10 mouse cellular contexts compared by ENCODE assay signal in genomic region chr17:7204771-7205406, GRCm38 (mm10). TPM values are rescaled to one million over a fixed set of nuclear protein-coding genes. Genes with fewer than 3 reads are reported as not detected.
DNase-seq lines count a peak whose midpoint lies in the region; ATAC-seq and TF ChIP-seq lines count a peak whose summit lies in the region.
"Had no signal": no experiment of that assay in that cellular context is flagged by ENCODE, and none has a peak within 500 bp of the region (broad histone marks: within the 10 kb centered on the region; RNA-seq: fewer than 3 reads in every experiment).

No protein-coding gene starts in this region.

- no peak overlapping the region for H3K4me3 ChIP-seq in gastrocnemius, adult 2 months
- no peak overlapping the region for H3K4me3 ChIP-seq in forebrain, embryonic 16.5 days (replicated peaks; ENCODE audit: low read length)
- H3K4me3 ChIP-seq in midbrain, embryonic 12.5 days = no peak overlapping the region

- no peaks in the 10 kb centered on the region for H3K9me3 ChIP-seq in forebrain, embryonic 16.5 days (ENCODE audit: control insufficient read depth, low read length)
- no peaks in the 10 kb centered on the region for H3K9me3 ChIP-seq in midbrain, embryonic 12.5 days

- intact Hi-C loops in gastrocnemius, adult 2 months (cut with DNase I) = no loop called here
- intact Hi-C loops in gastrocnemius, postnatal 36 days (cut with DNase I) = no loop called here

- H3K9ac ChIP-seq in forebrain, embryonic 16.5 days (replicated peaks; ENCODE audit: low read depth, low read length) = no peak overlapping the region
- no peak overlapping the region for H3K9ac ChIP-seq in midbrain, embryonic 12.5 days (replicated peaks)
- H3K9ac ChIP-seq: liver, embryonic 14.5 days had no signal

- DNase-seq in gastrocnemius, adult 2 months = peak; percentile 69
- no peak for DNase-seq in gastrocnemius, postnatal 36 days
- peak; percentile 36 for DNase-seq in ZHBTc4 (ENCODE audit: low read depth, low spot score)
- DNase-seq in spleen, adult 12 weeks (ENCODE audit: low spot score) = no peak
- DNase-seq in frontal cortex, postnatal 25 days (ENCODE audit: low spot score in 2 of 2) = no peak
- DNase-seq in thymus, adult 18-20 months = no peak
- DNase-seq: adrenal gland, adult 2 months had no signal

- TF ChIP-seq CTCF in gastrocnemius, adult 2 months (IDR thresholded peaks at IDR 0.05) = no peak

- no peaks in the 10 kb centered on the region for H3K27me3 ChIP-seq in forebrain, embryonic 16.5 days (replicated peaks; ENCODE audit: control insufficient read depth, insufficient read depth, low read length)
- H3K27me3 ChIP-seq in midbrain, embryonic 12.5 days = no peaks in the 10 kb centered on the region

- no peaks in the 10 kb centered on the region for H3K36me3 ChIP-seq in forebrain, embryonic 16.5 days (ENCODE audit: control insufficient read depth, insufficient read depth)
- H3K36me3 ChIP-seq in midbrain, embryonic 12.5 days = no peaks in the 10 kb centered on the region

- no peak overlapping the region for H3K4me2 ChIP-seq in forebrain, embryonic 16.5 days (ENCODE audit: low read length)
- H3K4me2 ChIP-seq in midbrain, embryonic 12.5 days (replicated peaks) = no peak overlapping the region

- H3K4me1 ChIP-seq in forebrain, embryonic 16.5 days (replicated peaks; ENCODE audit: control insufficient read depth, insufficient read depth, low read length) = peaks cover 11% of the 10 kb centered on the region
- H3K4me1 ChIP-seq in midbrain, embryonic 12.5 days = peaks cover 29% of the 10 kb centered on the region

- 36% methylated on average over 11 of the region's 11 CpGs for WGBS in forebrain, embryonic 16.5 days
- WGBS in midbrain, embryonic 12.5 days = 35% methylated on average over 11 of the region's 11 CpGs

- H3K27ac ChIP-seq in gastrocnemius, adult 2 months = peak overlapping the region; percentile 79
- no peak overlapping the region; the same call in 1 of the 2 replicates for H3K27ac ChIP-seq in forebrain, embryonic 16.5 days (ENCODE audit: low read length)
- peak overlapping the region; percentile 30; the same call in 1 of the 2 replicates for H3K27ac ChIP-seq in midbrain, embryonic 12.5 days (replicated peaks)
- H3K27ac ChIP-seq: liver, embryonic 14.5 days had no signal

- ATAC-seq in forebrain, embryonic 16.5 days = peak; percentile 62; the same call in 1 of the 2 replicates
- peak; percentile 52; the same call in 1 of the 2 replicates for ATAC-seq in midbrain, embryonic 12.5 days (ENCODE audit: low FRiP score, low read depth)

RNA-seq across cellular contexts. Expression of gene Rps6ka2, which starts 35.0 kb away (rescaled TPM):
- total RNA-seq in gastrocnemius, adult 2 months (2021) = 100 to 1,000 TPM in 1 of 2 experiments, 10 to 100 TPM in 1; 86.7 to 120 TPM
- total RNA-seq in gastrocnemius, postnatal 36 days (2021) = 10 to 100 TPM; 90.6 to 95.7 TPM
- polyA plus RNA-seq in forebrain, embryonic 16.5 days (2015; fragmentation: Nextera tagmentation; extraction: Ambion mirVana) = 23.8 and 24.0 TPM in 2 replicates
- polyA plus RNA-seq in midbrain, embryonic 12.5 days (2016; fragmentation: Nextera tagmentation; extraction: Ambion mirVana) = 29.6 and 30.9 TPM in 2 replicates

Comparison
In these comparisons a context has a peak if more than half of its experiments do, and no peak if none do; other contexts are left out.
1. DNase-seq: peak in gastrocnemius, adult 2 months (single experiment) and ZHBTc4 (single experiment); none in gastrocnemius, postnatal 36 days (0 of 2), spleen, adult 12 weeks (single experiment), frontal cortex, postnatal 25 days (0 of 2) and thymus, adult 18-20 months (0 of 2).